Mouse (Mus musculus): ENCODE measurements around the gene 2310011J03Rik.

DNA sequence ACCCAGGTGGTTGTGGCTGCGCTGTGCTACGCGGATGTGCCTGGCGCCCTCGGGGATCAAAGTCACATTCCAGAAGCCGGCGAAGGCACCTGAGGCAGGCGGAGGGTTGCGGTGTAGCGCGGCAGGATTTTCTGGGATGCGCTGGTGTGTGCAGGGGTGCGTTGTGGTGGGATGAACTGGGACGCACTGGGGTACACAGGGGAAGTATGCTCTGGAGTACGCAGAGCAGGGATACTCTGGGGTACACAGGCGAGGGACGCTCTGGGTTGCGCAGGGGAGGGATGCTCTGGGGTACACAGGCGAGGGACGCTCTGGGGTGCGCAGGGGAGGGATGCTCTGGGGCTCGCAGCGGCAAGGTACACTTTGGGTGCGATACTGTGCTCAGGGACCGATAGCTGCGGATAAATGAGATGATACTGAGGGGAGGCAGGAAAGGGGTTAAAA, 22.0 kb upstream of the 2310011J03Rik start:
- TF ChIP-seq POLR2A (IDR thresholded peaks at IDR 0.05; ENCODE audit: insufficient read depth, low read length) (no peak), CTCF (IDR thresholded peaks at IDR 0.05; ENCODE audit: low read depth, low read length) (no peak)

Data from ES-Bruce4 (cell line).